Mouse (Mus musculus) forebrain, embryonic 10.5 days (tissue): Measurements from ENCODE around the gene Fam178b. TPM values are rescaled to one million over a fixed set of nuclear protein-coding genes. Genes with fewer than 3 reads are reported as not detected.
"Not testable (repeated sequence)": the region's sequence is repeated elsewhere in the genome, so short reads cannot be mapped to it uniquely, and the experiment has no call there.

Experiments used
- DNase-seq: peaks from one replicate; pipeline ENCODE4 v3.0.0-alpha.2; 2017; ENCODE audit warnings: low spot score; ENCODE audit errors: extremely low spot score
- H3K27ac ChIP-seq: fragments of 300-500 bp; sonication (generic); 2 replicates; pipeline ENCODE4 v1.5.1; 2016; ENCODE audit warnings: mild to moderate bottlenecking
- H3K27me3 ChIP-seq: fragments of 300-500 bp; sonication (generic); 2 replicates; pipeline ENCODE4 v1.6.1; 2016; ENCODE audit warnings: mild to moderate bottlenecking; ENCODE audit not compliant: poor library complexity, severe bottlenecking
- H3K36me3 ChIP-seq: fragments of 300-500 bp; sonication (generic); replicated peaks from 2 replicates; pipeline ENCODE4 v1.6.1; 2016; ENCODE audit warnings: mild to moderate bottlenecking, moderate library complexity
- H3K4me1 ChIP-seq: fragments of 300-500 bp; sonication (generic); 2 replicates; pipeline ENCODE4 v1.6.1; 2016
- H3K4me3 ChIP-seq: fragments of 300-500 bp; sonication (generic); 2 replicates; pipeline ENCODE4 v1.5.1; 2016; ENCODE audit warnings: mild to moderate bottlenecking, moderate library complexity
- H3K9me3 ChIP-seq: fragments of 300-500 bp; sonication (generic); 2 replicates; pipeline ENCODE4 v1.6.1; 2016; ENCODE audit warnings: mild to moderate bottlenecking, moderate library complexity
- WGBS: fragments of 180-500 bp; shearing (Covaris S2); methylation state at CpG from one replicate; pipeline ENCODE4 v1.1.7; 2016; 5-methylcytosine and 5-hydroxymethylcytosine counted together
- polyA plus RNA-seq: library from polyadenylated mRNA; unstranded; fragments of >200 nt; fragmentation: Nextera tagmentation; extraction: Ambion mirVana; gene quantifications from 2 replicates; pipeline ENCODE4 v1.2.1, GENCODE M21; 2016

Fam178b gene
- polyA plus RNA-seq, 1 experiment from 2014 or later: 0.42 TPM

- WGBS: 75% methylated on average over 6 of the region's 6 CpGs
- no peak overlapping the region for H3K27ac ChIP-seq
- peaks cover 13% of the 10 kb centered on the region for H3K4me1 ChIP-seq
- no peak for DNase-seq
- no peaks in the 10 kb centered on the region for H3K9me3 ChIP-seq
- no peak overlapping the region for H3K4me3 ChIP-seq
- H3K36me3 ChIP-seq: peaks cover 61% of the 10 kb centered on the region
- H3K27me3 ChIP-seq: no peaks in the 10 kb centered on the region
Measured at GRCm38 (mm10) chr1:36696411-36696810, 13.4 kb upstream of the Fam178b start.

DNA sequence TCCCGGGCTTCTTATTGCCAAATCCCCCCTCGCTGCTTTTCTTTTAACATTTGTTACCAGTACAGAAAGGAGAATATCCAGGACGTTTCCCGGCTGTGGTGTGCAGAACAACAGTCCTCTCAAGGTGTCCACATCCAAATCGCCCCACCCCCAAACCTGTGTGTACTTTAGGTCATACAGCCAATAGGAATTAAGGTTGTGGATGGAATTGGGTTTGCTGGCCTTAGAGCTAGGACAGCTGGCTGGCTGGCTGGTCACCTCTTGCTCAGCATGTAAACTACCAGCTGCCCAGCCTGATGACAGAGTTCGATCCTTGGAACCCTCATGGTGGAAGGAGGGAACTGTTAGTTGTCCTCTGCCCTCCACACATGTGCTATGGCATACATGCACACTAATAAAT, 11.9 kb upstream of the Fam178b start:
- no peak for DNase-seq
- Histone ChIP-seq H3K27me3 (no peaks in the 10 kb centered on the region), H3K4me3 (no peak overlapping the region), H3K27ac (no peak overlapping the region), H3K36me3 (peaks cover 45% of the 10 kb centered on the region), H3K9me3 (no peaks in the 10 kb centered on the region), H3K4me1 (peaks cover 19% of the 10 kb centered on the region)
- 86% methylated on average over 6 of the region's 6 CpGs for WGBS

GRCm38 (mm10) chr1:36691271-36692155, 8.5 kb upstream of the Fam178b start, which contains the start of gene Cox5b:
Gene Cox5b, plus strand, starts transcription at chr1:36691449.
- Histone ChIP-seq H3K27ac (peak within 1 kb of the TSS; percentile 87), H3K36me3 (peaks cover 28% of the 10 kb centered on the region), H3K27me3 (no peaks in the 10 kb centered on the region), H3K4me3 (peak within 1 kb of the TSS; percentile 93), H3K9me3 (no peaks in the 10 kb centered on the region), H3K4me1 (peaks cover 16% of the 10 kb centered on the region)
- DNase-seq: peak; percentile 99
- under 1% methylated on average over 68 of the region's 68 CpGs for WGBS

GRCm38 (mm10) chr1:36690671-36691235, 7.8 kb upstream of the Fam178b start:
- Histone ChIP-seq H3K4me1 (peaks cover 16% of the 10 kb centered on the region), H3K27ac (peak overlapping the region; percentile 87), H3K9me3 (no peaks in the 10 kb centered on the region), H3K4me3 (peak overlapping the region; percentile 93), H3K36me3 (peaks cover 28% of the 10 kb centered on the region), H3K27me3 (no peaks in the 10 kb centered on the region)
- DNase-seq: no peak
- 61% methylated on average over 11 of the region's 11 CpGs for WGBS

DNA sequence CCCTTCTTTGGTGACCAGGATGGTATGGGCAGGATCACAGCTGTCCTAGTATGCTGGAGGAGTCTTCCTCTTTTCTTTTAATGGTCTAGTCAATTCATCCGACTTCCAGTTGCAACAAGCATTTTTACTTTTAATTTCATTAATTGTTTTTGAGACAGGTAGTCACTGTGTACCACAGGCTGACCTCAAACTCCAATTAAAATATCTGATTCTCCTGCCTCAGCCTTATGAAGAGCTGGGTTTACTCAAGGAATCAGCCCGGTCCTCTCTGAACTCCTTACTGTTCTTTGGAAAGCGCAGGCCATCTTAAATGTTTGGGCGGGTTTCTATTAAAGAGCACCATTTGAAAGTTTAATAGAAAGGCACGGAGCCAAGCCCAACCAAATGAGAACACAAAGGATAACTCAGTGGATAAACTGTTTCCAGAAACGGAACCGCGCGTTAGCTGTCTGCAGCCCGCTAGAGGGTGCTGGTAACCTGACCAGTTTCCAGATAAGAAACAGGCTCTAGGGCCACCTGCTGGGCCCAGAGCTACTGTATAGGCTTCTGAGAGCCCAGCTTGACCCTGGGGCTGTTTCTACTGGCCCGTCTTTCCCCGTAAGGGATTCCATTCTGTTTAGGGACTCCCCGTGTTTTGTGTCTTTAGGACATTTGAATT, 956 bp upstream of the Fam178b start:
- Histone ChIP-seq H3K4me3 (no peak overlapping the region), H3K9me3 (peaks cover 6% of the 10 kb centered on the region; the same call in 1 of the 2 replicates), H3K27me3 (no peaks in the 10 kb centered on the region), H3K36me3 (no peaks in the 10 kb centered on the region), H3K27ac (peak overlapping the region; percentile 20), H3K4me1 (peaks cover 14% of the 10 kb centered on the region)
- 14% methylated on average over 13 of the region's 13 CpGs for WGBS
- DNase-seq: peak; percentile 71

GRCm38 (mm10) chr1:36680893-36681292, 2.1 kb downstream of the Fam178b start:
- no peak overlapping the region for H3K27ac ChIP-seq
- 41% methylated on average over 7 of the region's 7 CpGs for WGBS
- no peak for DNase-seq

GRCm38 (mm10) chr1:36674936-36675335, 8.0 kb downstream of the Fam178b start:
- no peak overlapping the region for H3K27ac ChIP-seq
- no peak overlapping the region for H3K4me3 ChIP-seq
- DNase-seq: no peak
- H3K36me3 ChIP-seq: no peaks in the 10 kb centered on the region
- 76% methylated on average over 3 of the region's 3 CpGs for WGBS
- H3K9me3 ChIP-seq: no peaks in the 10 kb centered on the region
- 0 out of 2 replicates have a peak, but pooled peaks cover 5% of the 10 kb centered on the region for H3K4me1 ChIP-seq
- no peaks in the 10 kb centered on the region for H3K27me3 ChIP-seq

More at GRCm38 (mm10) chr1:36680893-36681292, 2.1 kb downstream of the Fam178b start:
- peaks cover 14% of the 10 kb centered on the region for H3K4me1 ChIP-seq
- peaks cover 6% of the 10 kb centered on the region; the same call in 1 of the 2 replicates for H3K9me3 ChIP-seq
- H3K36me3 ChIP-seq: no peaks in the 10 kb centered on the region
- no peaks in the 10 kb centered on the region for H3K27me3 ChIP-seq
- H3K4me3 ChIP-seq: no peak overlapping the region

DNA sequence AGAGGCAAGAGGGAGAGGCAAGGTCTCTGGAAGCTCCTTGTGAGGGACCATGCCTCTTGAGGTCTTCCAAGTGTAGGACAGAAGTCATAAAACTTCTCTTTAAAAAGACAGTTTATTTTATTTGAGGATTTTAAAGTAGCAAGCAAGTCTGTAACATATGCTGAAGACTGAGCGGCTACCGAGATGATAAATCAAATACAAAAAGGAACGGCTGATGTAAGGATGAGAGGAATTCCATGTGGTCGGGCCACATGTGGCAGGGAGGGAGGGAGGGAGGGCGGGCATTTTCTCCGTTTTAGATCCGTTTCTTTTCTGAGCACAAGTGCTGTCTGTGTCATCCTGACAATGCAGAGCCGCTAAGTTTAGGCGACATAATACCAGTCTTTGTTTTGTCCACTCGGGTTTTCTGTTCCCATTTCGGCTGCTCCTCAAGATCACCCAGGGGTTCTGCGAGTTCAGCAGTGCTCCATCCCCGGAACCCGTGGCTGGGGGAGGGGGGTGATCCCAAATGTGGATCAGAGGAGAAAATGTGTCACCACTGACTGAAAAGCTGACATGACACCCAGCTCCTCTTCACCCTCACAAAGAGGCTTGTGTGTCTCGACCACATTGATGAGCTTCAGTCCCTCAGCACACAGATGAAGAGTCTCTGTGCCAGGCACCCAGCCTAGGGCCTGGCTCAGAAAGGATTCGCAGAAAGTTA, 10.2 kb downstream of the Fam178b start:
- Histone ChIP-seq H3K27ac (no peak overlapping the region), H3K4me3 (no peak overlapping the region), H3K27me3 (no peaks in the 10 kb centered on the region), H3K9me3 (no peaks in the 10 kb centered on the region), H3K4me1 (0 out of 2 replicates have a peak, but pooled peaks cover 5% of the 10 kb centered on the region), H3K36me3 (no peaks in the 10 kb centered on the region)
- WGBS: 57% methylated on average over 16 of the region's 16 CpGs
- DNase-seq: no peak

DNA sequence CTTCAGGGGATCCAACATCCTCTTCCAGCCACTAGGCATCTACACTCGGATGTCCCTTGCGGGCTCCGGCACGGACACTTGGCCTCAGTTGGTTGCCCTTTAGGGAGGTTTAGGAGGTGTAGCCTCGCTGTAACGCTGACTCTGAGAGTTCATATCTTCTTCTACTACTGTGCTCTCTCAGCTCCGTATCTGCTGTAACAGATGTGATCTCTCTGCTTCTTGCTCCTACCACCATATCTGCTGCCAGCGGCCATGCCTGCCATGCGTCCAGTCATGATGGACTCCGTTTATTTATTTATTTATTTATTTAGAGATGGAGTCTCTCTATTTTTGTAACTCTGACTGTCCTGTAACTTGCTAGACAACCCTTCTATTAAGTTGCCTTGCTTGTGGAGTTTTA, 11.7 kb downstream of the Fam178b start:
- H3K4me3 ChIP-seq: no peak overlapping the region
- WGBS: 92% methylated on average over 10 of the region's 10 CpGs
- 0 out of 2 replicates have a peak, but pooled peaks cover 5% of the 10 kb centered on the region for H3K4me1 ChIP-seq
- H3K27ac ChIP-seq: no peak overlapping the region
- no peak for DNase-seq
- H3K36me3 ChIP-seq: no peaks in the 10 kb centered on the region
- H3K27me3 ChIP-seq: no peaks in the 10 kb centered on the region
- no peaks in the 10 kb centered on the region for H3K9me3 ChIP-seq

DNA sequence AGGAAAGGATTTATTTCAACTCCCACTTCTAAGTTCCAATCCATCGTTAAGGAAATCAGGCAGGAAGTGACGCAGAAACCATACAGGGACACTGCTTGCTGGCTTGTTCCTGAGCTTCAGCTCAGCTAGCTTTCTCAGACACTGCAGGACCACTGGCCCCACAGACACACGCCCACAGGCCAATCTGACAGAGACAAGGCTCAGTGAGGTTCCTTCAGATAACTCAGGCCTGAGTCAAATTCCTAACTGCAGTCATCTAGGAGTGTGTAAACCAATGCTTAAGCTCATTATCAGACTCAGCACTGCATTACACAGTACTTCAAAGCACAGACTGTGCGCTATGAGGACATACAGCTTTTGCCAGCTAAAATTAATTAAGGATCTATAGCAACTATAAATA, 12.7 kb downstream of the Fam178b start:
- DNase-seq: no peak
- Histone ChIP-seq H3K36me3 (no peaks in the 10 kb centered on the region), H3K4me1 (peaks cover 13% of the 10 kb centered on the region), H3K27me3 (no peaks in the 10 kb centered on the region), H3K27ac (no peak overlapping the region), H3K4me3 (no peak overlapping the region), H3K9me3 (no peaks in the 10 kb centered on the region)
- WGBS: 74% methylated on average over 4 of the region's 4 CpGs

DNA sequence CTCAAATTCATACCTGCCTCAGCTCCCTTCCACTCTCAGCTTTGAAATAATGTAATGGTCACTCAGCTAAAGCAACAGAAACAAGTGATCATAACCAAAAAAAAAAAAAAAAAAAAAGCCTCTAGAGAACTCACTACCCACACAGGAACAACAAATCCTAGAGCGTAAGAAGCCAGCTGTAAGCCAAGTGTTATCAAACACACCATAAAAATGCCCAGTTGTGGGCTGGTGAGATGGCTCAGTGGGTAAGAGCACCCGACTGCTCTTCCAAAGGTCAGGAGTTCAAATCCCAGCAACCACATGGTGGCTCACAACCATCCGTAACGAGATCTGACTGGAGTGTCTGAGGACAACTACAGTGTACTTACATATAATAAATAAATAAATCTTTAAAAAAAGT, 15.0 kb downstream of the Fam178b start:
- not testable (repeated sequence) for H3K9me3 ChIP-seq, H3K27ac ChIP-seq, DNase-seq, H3K27me3 ChIP-seq, H3K4me3 ChIP-seq, H3K36me3 ChIP-seq
- H3K4me1 ChIP-seq: peaks cover 12% of the 10 kb centered on the region
- 78% methylated on average over 4 of the region's 4 CpGs for WGBS

- H3K27ac ChIP-seq: no peak overlapping the region
- no peaks in the 10 kb centered on the region for H3K36me3 ChIP-seq
- whole genome bisulfite sequencing: 81% methylated on average over 4 of the region's 4 CpGs
- H3K4me3 ChIP-seq: no peak overlapping the region
- no peaks in the 10 kb centered on the region for H3K27me3 ChIP-seq
- peaks cover 9% of the 10 kb centered on the region for H3K4me1 ChIP-seq
- no peak for DNase-seq
- no peaks in the 10 kb centered on the region for H3K9me3 ChIP-seq
Measured at GRCm38 (mm10) chr1:36665934-36666333, 17.0 kb downstream of the Fam178b start.
